Mouse (Mus musculus) embryo, embryonic 10.5 days (tissue): ENCODE data around the gene Fat2.

Experiments used
- DNase-seq: peaks from one replicate; pipeline ENCODE4 v3.0.0-alpha.2; 2015; ENCODE audit warnings: low spot score

Fat2 gene

GRCm38 (mm10) chr11:55336101-55336891, at the start of gene Fat2:
Fat2 (minus strand) TSS chr11:55336564.
- no peak for DNase-seq

GRCm38 (mm10) chr11:55383463-55384045, 47.2 kb upstream of the Fat2 start:
- no peak for DNase-seq

- no peak for DNase-seq
These were observed 44.5 kb upstream of the Fat2 start for GRCm38 (mm10) chr11:55380908-55381307.

- no peak for DNase-seq
These were observed 42.0 kb upstream of the Fat2 start for GRCm38 (mm10) chr11:55378371-55378770.

GRCm38 (mm10) chr11:55373838-55374237, 37.5 kb upstream of the Fat2 start:
- DNase-seq: no peak

GRCm38 (mm10) chr11:55373373-55373772, 37.0 kb upstream of the Fat2 start:
- no peak for DNase-seq

GRCm38 (mm10) chr11:55372001-55372400, 35.6 kb upstream of the Fat2 start:
- no peak for DNase-seq

GRCm38 (mm10) chr11:55369093-55369471, 32.7 kb upstream of the Fat2 start:
- no peak for DNase-seq

- no peak for DNase-seq
These were observed 32.2 kb upstream of the Fat2 start for GRCm38 (mm10) chr11:55368388-55369092.

GRCm38 (mm10) chr11:55367783-55368182, 31.4 kb upstream of the Fat2 start:
- no peak for DNase-seq

GRCm38 (mm10) chr11:55365840-55366239, 29.5 kb upstream of the Fat2 start:
- DNase-seq: no peak

GRCm38 (mm10) chr11:55365242-55365641, 28.9 kb upstream of the Fat2 start:
- no peak for DNase-seq

- DNase-seq: no peak
These were observed 28.3 kb upstream of the Fat2 start for GRCm38 (mm10) chr11:55364662-55365061.

- DNase-seq: no peak
These were observed 21.9 kb upstream of the Fat2 start for GRCm38 (mm10) chr11:55358094-55358783.

GRCm38 (mm10) chr11:55356846-55357245, 20.5 kb upstream of the Fat2 start:
- DNase-seq: no peak

- DNase-seq: no peak
These were observed 5.6 kb upstream of the Fat2 start for GRCm38 (mm10) chr11:55341961-55342371.

- no peak for DNase-seq
These were observed 4.4 kb upstream of the Fat2 start for GRCm38 (mm10) chr11:55340789-55341188.

GRCm38 (mm10) chr11:55337032-55337769, 837 bp upstream of the Fat2 start:
- no peak for DNase-seq

- DNase-seq: no peak
These were observed 869 bp downstream of the Fat2 start for GRCm38 (mm10) chr11:55335314-55336076.

- DNase-seq: no peak
These were observed 1.8 kb downstream of the Fat2 start for GRCm38 (mm10) chr11:55334545-55334944.

GRCm38 (mm10) chr11:55334063-55334462, 2.3 kb downstream of the Fat2 start:
- no peak for DNase-seq
